Mouse (Mus musculus): ENCODE data around the gene Cbln3. TPM values are rescaled to one million over a fixed set of nuclear protein-coding genes. Genes with fewer than 3 reads are reported as not detected.
A peak's percentile ranks its signal among the peaks of the same experiment; 100 is the strongest.

Cbln3 gene
- total RNA-seq, 2 experiments from 2014 or later: 0.19 TPM; not detected in 1

DNA sequence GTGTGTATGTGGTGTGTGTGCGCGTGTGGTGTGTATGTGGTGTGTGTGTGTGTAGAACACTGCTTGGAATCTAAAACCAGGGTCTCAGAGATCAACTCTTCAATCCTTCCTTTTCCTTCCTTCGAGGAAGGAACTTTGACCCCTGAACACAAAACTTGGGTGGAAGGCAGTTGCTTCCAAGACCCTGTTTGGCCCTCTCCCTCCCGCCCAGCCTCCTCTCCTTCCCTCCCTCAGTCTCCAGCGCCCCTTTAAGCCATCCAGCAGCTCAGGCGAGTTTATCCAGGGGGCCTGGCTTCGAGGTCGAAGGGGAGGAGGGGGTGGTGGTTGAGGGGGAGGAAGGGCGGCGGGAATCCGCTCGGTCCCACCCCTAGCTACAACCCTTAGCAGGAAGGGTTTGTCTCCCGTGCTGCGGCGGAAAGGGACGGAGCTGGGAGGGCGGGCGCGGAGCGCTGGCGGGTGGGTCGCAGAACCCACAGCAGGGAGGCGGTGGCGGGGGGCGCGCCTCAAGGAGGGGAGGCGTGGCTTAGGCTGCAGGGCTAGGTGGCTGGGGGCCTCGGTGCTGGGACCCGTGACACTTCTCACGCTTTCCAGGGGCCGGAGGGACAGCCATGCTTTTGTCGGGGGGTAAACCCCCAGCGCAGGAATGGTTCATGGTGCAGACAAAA lies 30.4 kb downstream of the Cbln3 start, which contains the start of gene Nynrin:
Gene Nynrin, plus strand, starts transcription at position 390 of the 665 bp plus-strand sequence.
- peak; percentile 69 to 76 for DNase-seq
- intact Hi-C loops (cut with DNase I): loop anchor here (2.0 kb wide), 1 partner anchor 31 kb away; the partner anchor contains the start of genes Cbln3 and Khnyn

- DNase-seq: no peak
- intact Hi-C loops (cut with DNase I): no loop called here
These were observed 31.3 kb downstream of the Cbln3 start for GRCm38 (mm10) chr14:55852646-55853551.

GRCm38 (mm10) chr14:55850885-55851284 lies 33.3 kb downstream of the Cbln3 start:
- DNase-seq: no peak
- intact Hi-C loops (cut with DNase I): no loop called here

DNA sequence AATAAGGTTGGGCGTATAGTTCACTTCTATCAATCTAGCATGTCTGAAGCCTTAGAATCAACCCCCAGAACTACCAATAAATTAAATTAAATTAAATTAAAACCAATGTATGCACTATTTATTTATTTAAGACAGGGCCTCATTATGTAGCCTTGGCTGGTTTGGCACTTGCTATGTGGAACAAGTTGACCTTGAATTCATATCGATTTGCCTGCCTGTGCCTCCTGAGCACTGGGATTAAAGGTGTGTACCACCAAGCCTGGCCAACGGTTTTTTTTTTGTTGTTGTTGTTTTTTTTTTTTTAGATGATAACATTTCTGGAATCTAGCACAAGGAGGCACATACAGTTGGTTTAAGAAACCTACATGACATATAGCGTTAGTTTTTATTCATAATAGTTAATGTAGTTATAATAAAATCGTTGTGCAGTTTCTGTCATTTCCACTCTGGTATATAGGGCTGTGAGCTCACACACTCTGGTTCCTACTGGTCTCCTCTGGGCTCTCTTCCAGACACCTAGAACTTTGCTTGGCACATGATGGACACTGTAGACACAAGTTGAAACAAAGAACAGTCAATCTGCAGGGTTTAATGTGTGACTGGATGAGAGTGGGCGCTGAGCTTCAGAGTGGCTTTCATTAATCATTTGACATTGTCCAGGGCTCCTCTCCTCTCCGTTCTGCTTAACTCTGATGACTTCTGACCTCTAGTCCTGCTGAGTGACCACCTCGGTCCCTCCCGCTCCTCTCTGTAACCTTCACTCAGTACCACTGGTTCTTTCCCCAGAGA lies 38.5 kb downstream of the Cbln3 start:
- intact Hi-C loops (cut with DNase I): no loop called here
- no peak for DNase-seq

DNA sequence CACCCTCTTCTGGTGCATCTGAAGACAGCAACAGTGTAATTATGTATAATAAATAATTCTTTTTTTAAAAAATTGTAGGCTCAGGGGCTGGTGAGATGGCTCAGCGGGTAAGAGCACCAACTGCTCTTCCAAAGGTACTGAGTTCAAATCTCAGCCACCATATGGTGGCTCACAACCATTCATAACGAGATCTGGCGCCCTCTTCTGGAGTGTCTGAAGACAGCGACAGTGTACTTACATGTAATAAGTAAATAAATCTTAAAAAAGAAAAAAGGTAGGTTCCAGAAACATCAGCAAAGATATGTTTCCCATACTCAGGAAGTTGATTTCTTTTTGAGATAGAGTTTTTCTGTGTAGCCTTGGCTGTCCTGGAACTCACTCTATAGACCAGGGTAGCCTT lies 41.4 kb downstream of the Cbln3 start:
- intact Hi-C loops (cut with DNase I): no loop called here
- peak in 1 of 2 experiments; percentile 43 for DNase-seq

DNA sequence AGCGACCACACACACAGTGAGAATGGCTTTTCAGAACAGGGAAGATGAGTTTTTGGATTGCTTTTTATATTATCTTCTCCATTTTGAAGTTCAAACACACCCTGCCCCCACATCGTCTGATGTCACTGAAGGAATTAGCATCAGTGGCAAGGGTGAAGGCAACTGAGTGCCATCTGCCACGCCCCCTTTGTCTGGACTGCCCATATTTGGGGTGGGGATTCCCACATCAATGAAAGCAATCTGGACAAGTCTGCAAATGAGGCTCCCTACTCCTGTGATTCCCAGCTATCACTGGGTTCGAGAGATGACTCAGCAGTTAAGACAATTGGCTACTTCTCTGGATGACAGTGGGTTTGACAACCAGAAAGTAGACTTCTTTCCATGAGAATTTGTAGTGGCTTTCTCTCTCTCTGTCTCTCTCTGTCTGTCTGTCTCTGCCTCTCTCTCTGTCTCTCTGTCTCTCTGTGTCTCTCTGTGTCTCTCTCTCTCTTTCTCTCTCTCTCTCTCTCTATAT lies 43.3 kb downstream of the Cbln3 start:
- no peak for DNase-seq
- intact Hi-C loops (cut with DNase I): no loop called here

- intact Hi-C loops (cut with DNase I): no loop called here
- DNase-seq: no peak
These were observed 45.5 kb downstream of the Cbln3 start for GRCm38 (mm10) chr14:55838740-55839139.

- DNase-seq: no peak
- intact Hi-C loops (cut with DNase I): no loop called here
These were observed 45.9 kb downstream of the Cbln3 start for GRCm38 (mm10) chr14:55838312-55838711.

DNA sequence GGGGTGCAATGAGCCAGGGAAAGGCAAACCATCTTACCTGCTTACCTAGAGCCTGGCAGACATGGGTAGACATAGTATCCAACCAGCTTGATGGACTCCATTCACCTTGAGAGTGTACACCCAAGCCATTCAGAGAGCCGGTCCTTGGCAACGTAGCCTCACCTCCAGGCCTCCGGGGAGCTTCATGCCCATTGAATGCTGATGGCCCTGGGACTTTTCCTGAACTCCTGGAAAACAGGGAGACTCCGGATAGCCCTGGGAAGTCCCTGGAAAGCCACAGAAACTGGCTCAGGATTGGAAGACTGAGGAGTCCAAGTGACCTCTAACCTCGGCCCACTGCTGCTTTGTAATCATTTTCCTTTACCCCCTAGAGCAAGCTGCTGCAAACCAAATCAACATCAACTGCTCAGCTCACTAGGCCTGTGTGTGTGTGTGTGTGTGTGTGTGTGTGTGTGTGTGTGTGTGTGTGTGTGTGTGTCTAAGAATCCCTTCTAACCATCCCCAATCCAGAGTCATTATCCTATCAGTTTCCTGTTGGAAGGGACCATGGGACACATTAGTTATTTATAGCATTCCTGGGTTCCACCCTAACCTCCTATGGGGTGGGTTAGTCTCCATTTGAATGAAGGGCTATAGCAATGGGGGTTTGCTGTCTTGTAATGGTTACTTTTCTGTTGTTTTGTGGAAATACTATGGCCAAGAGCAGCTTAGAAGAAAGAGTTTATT lies 49.2 kb downstream of the Cbln3 start:
- intact Hi-C loops (cut with DNase I): no loop called here
- no peak for DNase-seq

DNA sequence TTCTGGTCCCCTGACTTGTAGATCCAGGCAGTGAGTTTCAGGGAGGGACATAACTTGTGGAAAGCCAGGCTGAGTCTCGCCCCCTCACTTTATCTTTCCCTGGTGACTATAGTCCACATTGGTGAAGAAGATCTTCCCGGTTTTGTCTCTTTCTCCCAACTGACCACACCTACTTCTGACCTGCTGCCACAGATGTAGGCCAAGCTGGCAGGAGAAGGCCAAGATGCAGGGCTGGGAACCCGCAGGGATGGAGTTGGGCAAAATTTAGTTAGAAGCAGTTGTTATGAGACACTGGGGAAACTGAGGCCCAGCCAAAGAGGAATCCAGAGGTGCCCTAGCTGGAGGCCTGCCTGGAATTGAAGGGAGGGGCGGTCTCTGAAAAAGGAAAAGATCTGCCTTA lies 51.1 kb downstream of the Cbln3 start:
- no peak for DNase-seq
- intact Hi-C loops (cut with DNase I): no loop called here

- no peak for DNase-seq
- intact Hi-C loops (cut with DNase I): no loop called here
These were observed 53.9 kb downstream of the Cbln3 start for GRCm38 (mm10) chr14:55830331-55830730.

DNA sequence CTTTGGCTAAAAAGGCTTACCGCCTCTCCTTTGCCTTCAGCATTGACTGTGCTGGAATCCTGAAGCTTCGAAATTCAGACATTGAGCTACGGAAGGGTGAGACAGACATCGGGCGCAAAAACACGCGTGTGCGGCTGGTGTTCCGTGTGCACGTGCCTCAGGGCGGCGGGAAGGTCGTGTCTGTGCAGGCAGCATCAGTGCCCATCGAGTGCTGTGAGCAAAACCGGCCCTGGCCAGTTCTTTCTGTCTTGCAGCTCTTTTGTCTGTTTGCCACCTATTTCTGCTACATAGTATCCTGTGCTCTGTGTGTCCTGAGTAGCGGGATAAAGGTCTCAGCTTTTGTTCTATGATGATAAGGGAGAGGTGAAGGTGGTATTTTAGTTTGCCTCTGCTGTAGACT lies 54.3 kb downstream of the Cbln3 start:
- DNase-seq: no peak
- intact Hi-C loops (cut with DNase I): no loop called here

Other genes with a start within 250 kb of the Cbln3 start
- 10 to 100 TPM; 54.1 to 62.7 TPM for gene Ipo4, start 248.4 kb downstream of the Cbln3 start, total RNA-seq (2021)
- 1 to 10 TPM; 3.0 to 3.7 TPM for gene Gm49378, start 246.5 kb downstream of the Cbln3 start, total RNA-seq (2021)
- 10 to 100 TPM; 38.3 to 42.1 TPM for gene Tm9sf1, start 240.6 kb downstream of the Cbln3 start, total RNA-seq (2021)
- under 1 TPM; 0.51 to 0.61 TPM for gene Tssk4, start 234.2 kb downstream of the Cbln3 start, total RNA-seq (2021)
- gene Mdp1, start 223.9 kb downstream of the Cbln3 start, total RNA-seq (2021): 10 to 100 TPM; 42.6 to 57.7 TPM
- 10 to 100 TPM; 10.8 to 11.0 TPM for gene Gmpr2, start 212.5 kb downstream of the Cbln3 start, total RNA-seq (2021)
- 100 to 1,000 TPM; 242 to 257 TPM for gene Nedd8, start 212.3 kb downstream of the Cbln3 start, total RNA-seq (2021)
- gene Tinf2, start 202.6 kb downstream of the Cbln3 start, total RNA-seq (2021): 10 to 100 TPM in 1 of 2 experiments, 1 to 10 TPM in 1; 10.0 to 12.9 TPM
- gene Tgm1, start 170.5 kb downstream of the Cbln3 start, total RNA-seq (2021): under 1 TPM; 0.31 to 0.33 TPM
- 10 to 100 TPM; 12.7 to 13.3 TPM for gene Rabggta, start 162.1 kb downstream of the Cbln3 start, total RNA-seq (2021)
- 10 to 100 TPM; 41.3 to 44.2 TPM for gene Dhrs1, start 138.7 kb downstream of the Cbln3 start, total RNA-seq (2021)
- gene Nop9, start 138.7 kb downstream of the Cbln3 start, total RNA-seq (2021): 10 to 100 TPM in 1 of 2 experiments, 1 to 10 TPM in 1; 8.4 to 12.8 TPM
- 1 to 10 TPM in 1 of 2 experiments, under 1 TPM in 1; 0.64 to 1.6 TPM for gene Cideb, start 125.9 kb downstream of the Cbln3 start, total RNA-seq (2021)
- gene Ltb4r2, start 123.0 kb downstream of the Cbln3 start, total RNA-seq (2021): under 1 TPM in 1 of 2 experiments, not detected in 1; 0.19 TPM
- gene Ltb4r1, start 118.4 kb downstream of the Cbln3 start, total RNA-seq (2021): under 1 TPM in 1 of 2 experiments, not detected in 1; 0.24 TPM
- 10 to 100 TPM; 18.0 to 21.0 TPM for gene Adcy4, start 100.3 kb downstream of the Cbln3 start, total RNA-seq (2021)
- 1 to 10 TPM; 3.0 to 5.1 TPM for gene Ripk3, start 95.5 kb downstream of the Cbln3 start, total RNA-seq (2021)
- gene Nfatc4, start 61.2 kb downstream of the Cbln3 start, total RNA-seq (2021): 1 to 10 TPM; 5.0 to 5.1 TPM
- 10 to 100 TPM in 1 of 2 experiments, 1 to 10 TPM in 1; 9.5 to 10.5 TPM for gene Nynrin, start 30.4 kb downstream of the Cbln3 start, total RNA-seq (2021)
- gene Khnyn, start 555 bp upstream of the Cbln3 start, total RNA-seq (2021): 10 to 100 TPM; 13.0 to 14.7 TPM
- 100 to 1,000 TPM; 109 to 116 TPM for gene Sdr39u1, start 15.9 kb upstream of the Cbln3 start, total RNA-seq (2021)
- gene Cma1, start 60.3 kb upstream of the Cbln3 start, total RNA-seq (2021): 1 to 10 TPM; 1.5 to 1.7 TPM
- not detected for gene Cma2, start 66.6 kb upstream of the Cbln3 start, total RNA-seq (2021)
- gene Mcpt1, start 133.6 kb upstream of the Cbln3 start, total RNA-seq (2021): not detected
- gene Mcpt9, start 146.1 kb upstream of the Cbln3 start, total RNA-seq (2021): not detected
- gene Mcpt2, start 157.6 kb upstream of the Cbln3 start, total RNA-seq (2021): not detected
- gene Mcpt4, start 177.9 kb upstream of the Cbln3 start, total RNA-seq (2021): 1 to 10 TPM; 1.2 to 1.9 TPM
- gene Mcpt8, start 200.9 kb upstream of the Cbln3 start, total RNA-seq (2021): not detected
- not detected for gene Ctsg, start 218.2 kb upstream of the Cbln3 start, total RNA-seq (2021)
- not detected for gene Gzme, start 236.2 kb upstream of the Cbln3 start, total RNA-seq (2021)
- gene Gzmd, start 248.2 kb upstream of the Cbln3 start, total RNA-seq (2021): not detected

Measured in heart, postnatal 36 days (tissue).